Mouse (Mus musculus) heart, adult 9 months (tissue): ENCODE measurements at regions not wholly inside any gene's neighbourhood (a gene's known extent, or its start where the extent isn't known, plus 50 kb on each side); places are given as distances from the start of the nearest gene placed in this dataset.

Experiments used
- DNase-seq, 2 experiments: peaks; one replicate each; pipeline ENCODE4 v3.0.0; 2022; ENCODE audit warnings: low spot score in 2 of 2

DNA sequence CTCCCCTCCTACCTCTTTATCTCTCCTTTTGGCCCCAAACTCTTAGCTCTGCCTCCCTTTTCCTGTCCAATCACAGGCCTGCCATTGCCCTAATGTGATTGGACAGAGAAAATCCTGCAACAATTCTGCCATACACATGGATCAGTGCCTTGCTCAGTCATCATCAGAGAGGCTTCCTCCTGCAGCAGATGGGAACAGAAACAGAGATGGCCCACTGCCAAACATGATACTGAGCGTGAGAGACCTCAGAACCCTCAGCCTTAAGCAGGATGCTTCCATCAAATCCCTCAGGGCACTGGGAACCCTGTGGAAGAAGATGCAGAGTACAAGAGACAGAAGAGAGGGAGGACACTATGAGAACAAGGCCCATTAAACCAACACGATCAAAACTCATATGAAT, 62.8 kb upstream of the Cacna2d3 start:
- no peak for DNase-seq

GRCm38 (mm10) chr14:29786431-29786830, 64.8 kb upstream of the Cacna2d3 start:
- DNase-seq: no peak

DNA sequence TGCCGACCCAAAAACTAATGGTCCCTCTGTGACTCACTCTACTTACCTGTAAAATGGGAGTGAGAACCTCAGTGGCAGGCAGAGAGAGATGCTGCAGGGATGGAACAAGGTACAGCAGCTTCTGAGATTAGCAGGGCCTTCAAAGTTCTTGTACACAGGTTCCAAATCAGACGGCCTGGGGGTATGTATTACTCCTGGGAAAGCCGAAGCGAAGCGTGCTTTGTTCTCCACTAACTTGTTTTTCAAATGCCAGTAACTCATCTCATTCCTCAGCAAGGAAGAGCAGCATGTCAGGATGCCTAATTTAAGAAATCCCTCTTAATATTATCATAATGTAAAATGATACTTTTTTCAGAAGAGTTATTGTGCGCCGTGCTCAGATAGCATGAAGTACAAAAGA, 66.1 kb upstream of the Cacna2d3 start:
- DNase-seq: no peak

- DNase-seq: no peak
Measured at GRCm38 (mm10) chr14:29788351-29788750, 66.7 kb upstream of the Cacna2d3 start.

DNA sequence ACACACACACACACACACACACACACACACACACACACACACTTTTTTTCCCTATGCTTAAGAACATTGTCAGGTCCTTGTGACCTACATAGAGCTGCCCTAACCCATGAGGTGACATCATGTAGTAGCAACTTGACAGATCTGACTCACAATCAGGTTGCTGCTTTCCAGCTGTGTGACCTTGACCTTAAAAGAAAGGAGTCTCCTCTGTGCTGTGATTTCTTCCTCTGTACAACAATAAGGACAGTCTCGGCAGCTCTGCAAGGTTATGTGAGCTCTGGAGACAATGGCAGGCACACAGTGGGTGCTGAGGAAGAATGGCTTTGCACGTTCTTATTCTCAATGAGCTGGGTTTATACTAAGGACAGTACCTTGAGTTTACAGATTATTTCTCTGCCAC, 73.7 kb upstream of the Cacna2d3 start:
- no peak for DNase-seq

DNA sequence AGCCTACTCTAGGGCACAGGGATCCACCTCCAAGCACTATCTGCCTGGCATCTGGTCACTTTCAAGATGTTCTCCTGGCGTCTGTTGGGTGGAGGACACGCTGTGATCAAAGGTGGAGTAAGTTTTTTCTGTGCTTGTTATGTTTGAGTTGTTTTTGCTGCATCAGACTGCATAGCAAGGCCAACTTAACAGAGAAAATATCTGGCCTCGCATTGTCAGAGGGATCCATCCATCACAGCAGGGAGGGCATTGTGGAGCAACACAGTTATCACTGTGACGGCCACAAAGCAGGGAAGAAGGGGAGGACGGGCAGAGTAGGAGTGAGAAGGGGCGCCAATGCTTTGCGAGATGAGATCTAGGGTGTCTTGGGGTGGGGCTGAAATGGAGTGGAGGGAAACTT, 74.7 kb upstream of the Cacna2d3 start:
- no peak for DNase-seq

DNA sequence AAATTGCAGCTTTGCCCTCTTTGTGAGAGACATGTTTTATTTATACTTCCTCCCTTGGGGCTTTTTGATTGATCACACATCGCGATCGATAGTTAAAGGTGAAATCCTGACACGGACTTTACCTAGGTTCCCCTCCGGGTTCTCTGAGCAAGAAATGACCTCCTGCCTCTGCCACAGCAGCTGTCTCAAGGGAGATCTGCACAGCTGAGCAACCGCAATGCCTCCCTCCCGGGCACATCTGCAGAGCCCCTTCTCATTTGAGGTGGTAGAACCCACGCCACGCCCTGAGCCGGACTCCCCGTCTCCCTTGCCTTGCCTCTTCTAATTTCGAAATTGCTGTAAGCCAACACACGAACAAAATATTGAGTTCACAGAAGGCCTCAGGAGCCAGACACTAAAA, 78.2 kb upstream of the Cacna2d3 start:
- no peak for DNase-seq

DNA sequence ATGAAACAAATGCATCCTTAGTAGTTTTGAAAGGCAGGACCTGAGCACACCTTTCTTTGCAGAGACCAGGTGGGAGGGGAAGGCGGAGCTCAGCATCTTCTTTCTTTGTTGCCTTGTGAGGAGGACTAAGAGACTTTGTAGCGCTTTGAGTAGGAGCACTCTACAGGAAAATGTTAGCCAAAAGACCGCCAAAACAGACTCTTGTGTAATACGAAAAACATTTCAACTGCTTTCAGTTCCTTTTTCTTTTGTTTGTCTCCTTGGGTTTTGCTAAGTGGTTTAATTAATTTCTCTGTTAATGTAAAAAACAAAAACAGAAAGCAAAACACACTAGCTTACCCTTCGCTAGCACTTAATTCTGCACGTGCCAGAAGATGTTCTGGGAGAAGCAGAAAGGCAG, 83.6 kb upstream of the Cacna2d3 start:
- no peak for DNase-seq

- no peak for DNase-seq
Measured at GRCm38 (mm10) chr14:29807881-29808280, 86.2 kb upstream of the Cacna2d3 start.

- DNase-seq: no peak
Measured at GRCm38 (mm10) chr14:29814626-29815025, 93.0 kb upstream of the Cacna2d3 start.

DNA sequence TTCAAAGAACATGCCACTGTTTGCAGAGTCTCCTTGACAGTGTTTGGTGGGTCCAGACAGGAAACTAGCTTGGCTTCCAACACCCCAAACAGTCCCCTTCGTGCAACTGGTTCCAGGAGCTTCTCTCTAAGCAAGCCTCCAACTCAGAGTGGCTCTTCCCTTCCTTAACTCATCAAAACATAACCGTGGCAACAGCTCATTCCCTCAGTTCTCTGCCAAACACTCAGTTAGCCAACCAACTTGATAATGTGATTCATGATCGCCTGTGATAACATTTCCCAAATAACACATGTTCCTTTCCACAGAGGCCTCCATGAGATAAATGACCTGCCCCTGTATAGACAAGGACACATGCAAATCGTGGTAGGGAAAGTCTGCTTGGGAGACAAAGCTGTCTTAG, 95.9 kb upstream of the Cacna2d3 start:
- no peak for DNase-seq

DNA sequence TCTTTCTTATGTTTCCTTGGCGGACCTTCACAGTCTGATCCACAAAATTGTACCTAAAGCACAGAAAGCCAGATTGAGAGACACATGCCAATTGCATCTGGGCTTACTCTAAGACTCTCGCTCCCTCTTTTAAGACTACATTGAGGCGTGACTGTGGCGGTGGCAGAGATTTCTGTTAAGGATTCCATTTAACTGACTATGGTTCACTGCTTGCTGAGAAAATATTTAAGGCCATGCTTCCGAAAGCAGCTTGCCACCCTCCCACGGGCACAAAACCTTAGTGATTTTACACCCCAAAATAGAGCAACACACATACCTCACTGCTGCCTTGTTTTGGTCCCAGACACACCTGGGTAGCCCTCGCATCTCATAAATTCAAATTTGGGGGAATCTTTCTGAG, 96.6 kb upstream of the Cacna2d3 start:
- no peak for DNase-seq

GRCm38 (mm10) chr14:29818751-29819150, 97.1 kb upstream of the Cacna2d3 start:
- no peak for DNase-seq

GRCm38 (mm10) chr14:29837063-29837462, 115.4 kb upstream of the Cacna2d3 start:
- peak in 1 of 2 experiments; percentile 2 for DNase-seq

DNA sequence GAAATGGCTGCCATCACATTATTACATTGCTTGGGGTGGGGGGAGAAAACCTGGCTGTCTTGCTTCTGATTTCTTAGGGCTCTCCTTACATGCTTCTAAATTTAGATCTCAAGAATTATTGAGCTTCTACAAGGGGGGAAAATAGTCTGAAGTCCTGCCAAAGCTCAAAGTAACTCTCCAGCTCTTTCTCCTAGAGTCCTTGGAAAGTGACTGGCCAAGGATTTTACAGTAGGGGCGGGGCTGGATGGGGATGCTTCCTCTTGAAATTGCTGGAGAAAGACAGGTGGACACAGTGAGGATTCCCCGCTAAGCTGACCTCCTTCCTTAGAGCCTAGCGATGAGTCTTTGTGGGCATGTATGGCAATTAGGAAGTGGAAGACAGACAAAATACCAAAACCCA, 117.9 kb upstream of the Cacna2d3 start:
- DNase-seq: no peak

DNA sequence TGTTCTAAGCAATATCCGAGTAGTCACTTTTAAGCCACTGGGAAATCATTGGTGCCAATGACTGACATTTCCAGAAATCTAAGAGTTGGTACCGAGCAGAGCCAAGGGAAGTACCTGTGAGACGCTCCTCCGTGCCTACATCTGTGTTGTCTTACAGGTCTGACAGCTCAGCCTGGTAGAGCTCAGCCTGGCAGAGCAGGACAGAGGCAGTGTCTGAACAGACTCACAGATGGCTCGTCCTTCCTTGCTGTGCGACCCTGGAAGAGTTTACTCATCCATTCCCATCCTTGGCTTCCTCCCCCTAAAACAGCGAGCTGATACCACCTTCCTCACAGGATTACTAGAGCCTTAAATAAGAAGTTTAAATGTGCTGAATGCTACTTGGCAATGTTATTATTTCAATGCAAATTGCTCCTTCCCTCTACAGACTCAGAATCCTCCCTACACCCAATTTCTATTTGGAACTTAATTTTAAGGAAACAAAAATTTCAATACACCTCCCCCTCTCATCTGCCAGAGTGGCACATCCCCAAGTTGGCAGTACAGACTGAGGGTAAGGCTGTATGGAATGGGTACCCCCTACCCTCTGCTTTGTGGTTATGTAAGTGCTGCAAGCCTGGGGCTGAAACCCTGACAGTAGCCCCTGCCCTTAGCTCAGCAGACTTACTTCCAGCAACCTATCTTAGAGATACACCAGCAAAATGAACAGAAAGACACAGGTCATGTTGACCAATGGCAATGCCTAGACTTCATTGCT, 119.9 kb upstream of the Cacna2d3 start:
- DNase-seq: no peak

DNA sequence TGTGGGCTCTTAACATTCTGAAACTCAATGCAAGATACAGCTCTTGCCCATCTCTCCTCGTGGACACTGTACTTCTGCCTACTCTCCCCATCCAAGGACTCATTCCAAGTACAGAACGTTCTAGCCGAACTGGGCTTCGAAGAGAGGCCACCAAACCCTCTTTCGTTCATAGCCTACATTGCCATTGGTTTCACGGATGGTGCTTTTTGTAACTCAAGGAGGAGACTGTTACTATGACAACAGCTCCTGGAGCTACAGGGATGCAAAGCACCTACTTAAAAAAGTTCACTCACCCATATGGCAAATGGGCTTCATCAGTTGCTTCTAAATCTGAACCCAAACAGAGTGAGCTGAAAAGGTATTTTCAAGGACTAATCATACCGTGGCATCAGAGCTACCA, 120.4 kb upstream of the Selenok start:
- no peak for DNase-seq

DNA sequence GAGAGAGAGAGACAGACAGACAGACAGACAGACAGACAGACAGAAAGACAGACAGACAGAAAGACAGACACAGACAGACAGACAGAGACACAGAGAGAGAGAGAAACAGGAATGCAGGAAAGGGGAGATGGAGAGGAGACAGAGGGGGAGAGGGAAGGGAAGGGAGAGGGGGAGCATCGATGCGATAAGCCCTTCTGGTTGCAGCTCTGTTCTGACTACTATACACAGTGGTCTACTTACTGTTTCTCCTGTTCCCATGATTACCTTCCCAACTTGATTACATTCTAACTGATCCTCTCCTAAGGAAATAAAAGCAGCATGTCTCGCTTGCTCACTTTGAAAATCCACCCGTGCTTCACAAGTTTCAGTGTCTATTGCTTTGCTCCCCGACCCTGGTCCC, 116.8 kb upstream of the Selenok start:
- DNase-seq: no peak

DNA sequence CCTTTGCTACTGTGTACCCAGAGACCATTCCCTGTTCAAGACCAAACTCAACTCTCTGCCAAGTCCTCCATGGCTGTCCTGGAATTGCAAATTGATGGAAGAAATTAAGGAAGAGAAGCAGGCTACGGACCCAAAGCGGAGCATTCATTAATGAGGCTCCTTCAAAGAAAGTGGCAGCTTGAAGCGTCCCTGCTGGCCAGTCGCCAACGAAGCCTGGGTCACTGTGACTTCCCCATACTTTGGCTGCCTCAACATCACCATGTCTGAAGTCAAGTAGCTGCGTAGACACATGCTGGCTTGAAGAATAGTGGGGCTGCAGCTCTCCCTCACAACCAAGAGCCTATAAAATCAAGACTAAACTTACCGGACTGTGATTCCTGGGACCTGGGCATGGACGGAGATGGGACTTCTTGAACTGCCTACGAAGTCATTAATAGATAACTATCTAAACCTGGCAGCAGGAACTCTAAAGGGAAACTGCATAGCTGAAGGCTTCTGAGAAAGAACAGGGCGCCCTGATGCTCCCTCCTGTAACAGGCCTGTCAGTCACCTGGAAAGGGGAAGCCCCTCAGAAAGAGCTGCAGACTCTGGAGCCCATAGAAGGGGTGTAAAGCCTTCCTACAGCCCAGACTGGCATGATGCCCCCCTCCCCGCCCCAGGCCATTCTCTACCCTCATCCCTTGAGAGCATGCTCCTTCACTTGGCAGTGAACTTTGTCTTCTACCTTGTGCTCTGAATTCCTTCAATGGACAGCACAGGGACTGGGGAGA, 116.0 kb upstream of the Selenok start:
- no peak for DNase-seq

- DNase-seq: no peak
Measured at GRCm38 (mm10) chr14:29862032-29862431, 106.1 kb upstream of the Selenok start.

GRCm38 (mm10) chr14:29866455-29867275, 101.4 kb upstream of the Selenok start:
- DNase-seq: no peak

DNA sequence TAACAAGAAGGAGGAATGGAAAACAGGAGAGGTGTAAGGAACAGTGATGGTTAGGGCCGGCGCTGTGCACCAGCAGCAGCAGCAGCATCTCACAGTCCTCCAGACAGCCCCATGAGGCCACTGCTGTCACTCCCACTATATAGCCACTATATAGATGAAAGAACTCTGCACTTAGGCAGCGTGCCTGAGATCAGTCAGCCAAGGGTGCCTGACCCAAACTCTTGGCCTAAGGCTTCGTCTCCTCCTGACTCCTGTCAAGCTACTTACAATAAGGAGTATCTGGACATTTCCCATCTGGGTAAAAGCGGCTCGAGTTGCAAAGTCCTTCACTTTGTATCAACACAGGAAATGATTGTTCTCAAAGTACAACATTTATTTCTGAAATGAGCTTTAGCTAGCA, 100.8 kb upstream of the Selenok start:
- DNase-seq: no peak

DNA sequence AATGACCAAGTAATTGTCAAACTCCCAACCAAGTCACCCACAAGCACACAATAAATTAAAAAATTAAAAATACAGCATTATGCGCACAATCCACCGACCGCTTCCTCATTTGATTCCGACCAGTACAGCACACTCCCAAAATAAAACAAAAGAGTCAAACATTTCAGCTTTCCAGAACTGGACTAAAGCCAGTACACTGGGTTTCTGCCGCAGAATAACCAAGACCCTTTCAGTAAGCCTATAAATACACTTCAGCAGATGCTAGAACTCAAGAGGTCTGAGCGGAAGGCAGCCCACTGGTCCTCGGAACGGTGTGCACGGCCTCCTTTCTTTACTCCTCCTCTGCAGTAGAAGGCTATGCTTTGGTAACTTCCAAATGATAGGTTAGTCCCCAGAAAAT, 98.2 kb upstream of the Selenok start:
- DNase-seq: no peak
